Mouse (Mus musculus): ENCODE data around the gene Tm2d1.

GRCm38 (mm10) chr4:98375401-98375800 lies 7.7 kb downstream of the Tm2d1 start:
- TF ChIP-seq CTCF (conservative IDR thresholded peaks at IDR 0.05; ENCODE audit: low read length) = 0 out of 2 replicates have a peak, but pooled peaks have one; percentile 8
- TF ChIP-seq POU5F1 (IDR thresholded peaks at IDR 0.05; ENCODE audit: borderline replicate concordance, low read length) = no peak

All from E14TG2a.4 (cell line).